Mouse (Mus musculus) ES-Bruce4 (cell line): ENCODE measurements around the gene Ccl24. TPM values are rescaled to one million over a fixed set of nuclear protein-coding genes. Genes with fewer than 3 reads are reported as not detected.

ENCODE experiments used
- H3K27ac ChIP-seq: 2 replicates; pipeline ENCODE4 v1.5.1; 2012; ENCODE audit warnings: low read length, inconsistent platforms; ENCODE audit not compliant: insufficient read depth
- H3K27me3 ChIP-seq: 2 replicates; pipeline ENCODE4 v1.6.1; 2012; ENCODE audit warnings: mild to moderate bottlenecking, low read length, inconsistent platforms; ENCODE audit not compliant: control insufficient read depth, poor library complexity, insufficient read depth, severe bottlenecking
- H3K36me3 ChIP-seq: 2 replicates; pipeline ENCODE4 v1.6.1; 2012; ENCODE audit warnings: inconsistent platforms, mild to moderate bottlenecking, low read length, moderate library complexity; ENCODE audit not compliant: control insufficient read depth, poor library complexity, insufficient read depth, severe bottlenecking
- H3K4me1 ChIP-seq: one replicate; pipeline ENCODE4 v1.8.1; 2011; ENCODE audit warnings: low read length; ENCODE audit not compliant: control insufficient read depth, insufficient read depth
- H3K4me3 ChIP-seq: 2 replicates; pipeline ENCODE4 v1.5.1; 2011; ENCODE audit warnings: low read depth, mild to moderate bottlenecking, low read length
- H3K9ac ChIP-seq: 2 replicates; pipeline ENCODE4 v1.6.1; 2012; ENCODE audit warnings: low read depth, mild to moderate bottlenecking, inconsistent platforms; ENCODE audit not compliant: poor library complexity, severe bottlenecking
- H3K9me3 ChIP-seq: replicated peaks from 2 replicates; pipeline ENCODE4 v1.6.1; 2012; ENCODE audit warnings: mild to moderate bottlenecking, low read length, inconsistent platforms; ENCODE audit not compliant: control insufficient read depth, poor library complexity, insufficient read depth, severe bottlenecking
- CTCF ChIP-seq: IDR thresholded peaks from one replicate; pipeline ENCODE4 v1.8.1; 2011; ENCODE audit warnings: low read depth, low read length
- EP300 ChIP-seq: IDR thresholded peaks from 2 replicates; pipeline ENCODE4 v1.6.1; 2011; ENCODE audit warnings: low read depth, low read length; ENCODE audit not compliant: insufficient read depth
- POLR2A ChIP-seq: IDR thresholded peaks from one replicate; pipeline ENCODE4 v1.8.1; 2011; ENCODE audit warnings: low read length; ENCODE audit not compliant: insufficient read depth
- polyA plus RNA-seq: library from polyadenylated mRNA; stranded (reverse); fragments of >200 nt; gene quantifications from 2 replicates; pipeline ENCODE4 v1.2.4, GENCODE M21; 2011; ENCODE audit warnings: low read depth; ENCODE audit not compliant: missing spikeins, insufficient read depth, insufficient read length

Ccl24 gene
- polyA plus RNA-seq, 1 experiment: not detected

DNA sequence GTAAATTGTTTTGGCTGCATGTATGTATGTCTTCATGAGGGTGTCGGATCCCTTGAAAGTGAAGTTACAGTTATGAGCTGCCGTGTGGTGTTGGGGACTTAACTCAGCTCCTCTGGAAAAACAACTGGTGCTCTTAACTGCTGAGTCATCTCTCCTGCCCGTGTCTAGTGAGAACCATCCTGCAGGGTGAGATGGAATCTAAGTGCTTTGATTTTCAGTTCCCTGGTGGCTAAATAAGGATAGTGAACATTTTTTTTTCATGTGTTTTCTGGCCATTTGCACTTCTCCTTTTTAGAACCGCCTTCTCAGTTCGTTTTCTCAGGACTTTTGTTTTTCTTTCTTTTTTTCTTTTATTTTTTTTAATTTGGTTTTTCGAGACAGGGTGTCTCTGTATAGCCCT lies 4.2 kb downstream of the Ccl24 start:
- Histone ChIP-seq H3K27ac (no peak overlapping the region), H3K4me3 (no peak overlapping the region), H3K9ac (no peak overlapping the region), H3K36me3 (no peaks in the 10 kb centered on the region), H3K27me3 (no peaks in the 10 kb centered on the region), H3K4me1 (no peaks in the 10 kb centered on the region), H3K9me3 (peaks cover 5% of the 10 kb centered on the region)
- TF ChIP-seq POLR2A (no peak), CTCF (no peak), EP300 (no peak)

- no peaks in the 10 kb centered on the region for H3K27me3 ChIP-seq
- peaks cover 5% of the 10 kb centered on the region; the same call in 1 of the 2 replicates for H3K9me3 ChIP-seq
- TF ChIP-seq CTCF: no peak
- TF ChIP-seq POLR2A: no peak
- no peak for TF ChIP-seq EP300
- no peaks in the 10 kb centered on the region for H3K4me1 ChIP-seq
- H3K27ac ChIP-seq: no peak overlapping the region
- H3K9ac ChIP-seq: no peak overlapping the region
- no peak overlapping the region for H3K4me3 ChIP-seq
- H3K36me3 ChIP-seq: no peaks in the 10 kb centered on the region
These were observed 5.1 kb downstream of the Ccl24 start for GRCm38 (mm10) chr5:135567556-135568265.

DNA sequence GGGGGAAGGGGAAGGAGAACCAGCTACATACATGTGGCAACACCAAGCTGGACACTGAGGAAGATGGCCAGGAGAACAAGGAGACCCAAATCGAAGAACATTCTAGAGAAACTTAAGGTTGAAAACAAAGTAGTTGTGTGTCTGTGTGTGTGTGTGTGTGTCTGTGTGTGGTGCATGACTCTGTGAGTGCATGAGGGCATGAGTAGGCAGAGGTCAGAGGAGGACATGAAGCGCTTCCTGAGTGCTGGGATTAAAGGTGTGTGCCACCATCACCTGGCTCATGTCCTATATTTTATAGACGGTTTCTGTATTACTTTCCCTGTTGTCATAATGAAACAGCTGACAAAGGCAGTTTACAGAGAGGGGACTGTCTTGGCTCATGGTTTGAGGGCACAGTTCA lies 9.4 kb downstream of the Ccl24 start, which contains the start of gene Ccl26:
Gene Ccl26 (minus strand): TSS at position 101 of the 400 bp plus-strand sequence.
- H3K27me3 ChIP-seq: no peaks in the 10 kb centered on the region
- H3K9me3 ChIP-seq: peaks cover 5% of the 10 kb centered on the region; the same call in 1 of the 2 replicates
- no peaks in the 10 kb centered on the region for H3K4me1 ChIP-seq
- H3K4me3 ChIP-seq: no peak within 1 kb of the TSS
- no peak for TF ChIP-seq EP300
- TF ChIP-seq CTCF: no peak
- TF ChIP-seq POLR2A: no peak
- no peaks in the 10 kb centered on the region for H3K36me3 ChIP-seq
- no peak within 1 kb of the TSS for H3K9ac ChIP-seq
- no peak within 1 kb of the TSS for H3K27ac ChIP-seq

DNA sequence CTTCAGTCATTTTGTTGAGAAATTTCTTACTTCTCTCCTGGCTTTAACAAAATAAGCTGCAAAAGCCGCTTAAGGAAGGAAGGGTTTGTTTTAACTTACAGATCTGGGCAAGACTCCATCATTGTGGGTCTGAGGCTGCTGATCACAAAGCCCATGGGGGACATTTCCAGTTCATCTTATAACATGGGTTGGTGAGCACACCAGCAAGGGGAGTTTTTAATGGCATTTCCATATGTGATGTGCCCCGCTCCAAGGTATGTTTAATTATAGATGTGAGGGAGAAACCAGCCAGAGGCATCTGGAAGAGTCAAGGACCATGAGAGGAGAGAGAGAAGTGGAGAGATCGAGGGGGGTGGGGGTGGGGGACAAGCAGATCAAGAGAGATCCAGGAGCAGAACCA lies 15.2 kb downstream of the Ccl24 start:
- Histone ChIP-seq H3K27ac (no peak overlapping the region), H3K9me3 (peaks cover 3% of the 10 kb centered on the region; the same call in 1 of the 2 replicates), H3K36me3 (no peaks in the 10 kb centered on the region), H3K9ac (no peak overlapping the region), H3K27me3 (no peaks in the 10 kb centered on the region), H3K4me1 (no peaks in the 10 kb centered on the region), H3K4me3 (no peak overlapping the region)
- no peak for TF ChIP-seq EP300
- TF ChIP-seq POLR2A: no peak
- no peak for TF ChIP-seq CTCF

DNA sequence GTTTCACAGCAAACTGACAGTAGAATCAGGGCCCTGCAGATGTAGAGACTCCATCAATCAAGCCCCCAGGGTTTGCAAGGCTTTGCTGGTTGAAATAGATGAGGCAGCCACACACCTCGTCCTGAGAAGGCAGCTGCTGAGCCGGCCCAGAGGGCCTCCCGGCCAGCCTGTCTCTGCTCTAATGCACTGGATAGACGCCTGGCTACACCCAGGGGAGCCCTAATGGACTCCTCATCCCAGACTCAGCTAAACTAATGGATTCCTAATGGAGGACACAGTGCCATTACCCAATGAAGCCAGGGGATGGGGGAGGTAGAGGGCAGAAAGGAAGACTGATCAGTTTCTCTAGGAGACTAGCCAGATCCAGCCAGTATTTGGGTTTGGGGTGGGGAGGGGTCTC lies 15.8 kb downstream of the Ccl24 start:
- no peaks in the 10 kb centered on the region for H3K27me3 ChIP-seq
- no peak overlapping the region for H3K27ac ChIP-seq
- TF ChIP-seq POLR2A (no peak), EP300 (no peak), CTCF (no peak)
- H3K4me1 ChIP-seq: no peaks in the 10 kb centered on the region
- H3K9ac ChIP-seq: no peak overlapping the region
- peaks cover 3% of the 10 kb centered on the region; the same call in 1 of the 2 replicates for H3K9me3 ChIP-seq
- no peaks in the 10 kb centered on the region for H3K36me3 ChIP-seq
- no peak overlapping the region for H3K4me3 ChIP-seq

DNA sequence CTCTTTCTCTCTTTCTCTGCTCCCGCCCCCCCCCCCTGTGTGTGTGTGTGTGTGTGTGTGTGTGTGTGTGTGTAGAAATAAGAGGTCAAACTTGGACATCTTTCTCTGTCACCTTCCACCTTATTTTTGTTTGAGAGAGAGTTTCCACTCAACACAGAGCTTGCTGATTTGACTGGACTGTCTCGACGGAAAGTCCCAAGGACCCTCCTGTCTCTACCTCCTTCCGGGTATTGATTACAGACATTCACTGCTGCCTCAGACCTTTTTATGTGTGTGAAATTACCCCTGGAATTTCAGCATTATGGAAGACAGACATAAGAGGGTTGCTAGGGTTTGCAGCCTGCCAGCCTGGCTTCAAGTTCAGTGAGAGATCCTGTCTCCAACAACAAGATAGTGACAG lies 16.6 kb downstream of the Ccl24 start:
- Histone ChIP-seq H3K9me3 (peaks cover 3% of the 10 kb centered on the region; the same call in 1 of the 2 replicates), H3K4me1 (no peaks in the 10 kb centered on the region), H3K27me3 (no peaks in the 10 kb centered on the region), H3K36me3 (no peaks in the 10 kb centered on the region), H3K4me3 (no peak overlapping the region), H3K27ac (no peak overlapping the region), H3K9ac (no peak overlapping the region)
- no peak for TF ChIP-seq CTCF
- TF ChIP-seq POLR2A: no peak
- no peak for TF ChIP-seq EP300
